Mouse (Mus musculus) macrophage (primary cell): ENCODE data around the gene Kansl2. TPM values are rescaled to one million over a fixed set of nuclear protein-coding genes. Genes with fewer than 3 reads are reported as not detected.

ENCODE experiments used
- H3K27ac ChIP-seq: fragments of 350-480 bp; formaldehyde crosslinking; 2 replicates; pipeline ENCODE4 v1.9.0; 2021
- H3K36me3 ChIP-seq: fragments of 350-480 bp; formaldehyde crosslinking; 2 replicates; pipeline ENCODE4 v1.9.0; 2021; ENCODE audit errors: inconsistent target
- H3K4me3 ChIP-seq: fragments of 350-480 bp; formaldehyde crosslinking; 2 replicates; pipeline ENCODE4 v1.9.0; 2021; ENCODE audit errors: inconsistent target
- H3K79me2 ChIP-seq: fragments of 350-480 bp; formaldehyde crosslinking; 2 replicates; pipeline ENCODE4 v1.9.0; 2021; ENCODE audit errors: inconsistent target
- WGBS: methylation state at CpG from one replicate; pipeline ENCODE4 v1.1.7; 2026; ENCODE audit warnings: inconsistent platforms; ENCODE audit not compliant: missing documents; 5-methylcytosine and 5-hydroxymethylcytosine counted together
- polyA plus RNA-seq: library from polyadenylated mRNA; stranded (reverse); fragments of 250-400 nt; gene quantifications from 3 replicates; pipeline ENCODE4 v1.2.4, GENCODE M21; 2018; ENCODE audit warnings: inconsistent platforms

Gene Kansl2
- polyA plus RNA-seq, 1 experiment from 2014 or later: 17.8 TPM

- Histone ChIP-seq H3K27ac (no peak overlapping the region), H3K36me3 (peaks cover 70% of the 10 kb centered on the region)
- whole genome bisulfite sequencing: 98% methylated on average over 4 of the region's 4 CpGs
These were observed 21.8 kb upstream of the Kansl2 start for GRCm38 (mm10) chr15:98555881-98556280.

GRCm38 (mm10) chr15:98552758-98553157, 18.7 kb upstream of the Kansl2 start:
- 46% methylated on average over 2 of the region's 2 CpGs for WGBS
- H3K36me3 ChIP-seq: peaks cover 66% of the 10 kb centered on the region
- H3K79me2 ChIP-seq: peaks cover 57% of the 10 kb centered on the region
- no peak overlapping the region for H3K4me3 ChIP-seq
- no peak overlapping the region for H3K27ac ChIP-seq

More at GRCm38 (mm10) chr15:98555881-98556280, 21.8 kb upstream of the Kansl2 start:
- Histone ChIP-seq H3K79me2 (peaks cover 68% of the 10 kb centered on the region), H3K4me3 (no peak overlapping the region)

- Histone ChIP-seq H3K79me2 (peaks cover 78% of the 10 kb centered on the region), H3K36me3 (peaks cover 71% of the 10 kb centered on the region), H3K4me3 (no peak overlapping the region), H3K27ac (no peak overlapping the region)
- 93% methylated on average over 5 of the region's 5 CpGs for WGBS
These were observed 12.8 kb upstream of the Kansl2 start for GRCm38 (mm10) chr15:98546843-98547242.

GRCm38 (mm10) chr15:98545151-98545550, 11.1 kb upstream of the Kansl2 start:
- H3K36me3 ChIP-seq: peaks cover 55% of the 10 kb centered on the region
- WGBS: 100% methylated on average over 3 of the region's 3 CpGs

GRCm38 (mm10) chr15:98543341-98543740, 9.3 kb upstream of the Kansl2 start:
- no peak overlapping the region for H3K27ac ChIP-seq
- 84% methylated on average over 4 of the region's 4 CpGs for WGBS
- peaks cover 86% of the 10 kb centered on the region for H3K79me2 ChIP-seq
- H3K4me3 ChIP-seq: no peak overlapping the region
- H3K36me3 ChIP-seq: peaks cover 53% of the 10 kb centered on the region

More at GRCm38 (mm10) chr15:98545151-98545550, 11.1 kb upstream of the Kansl2 start:
- H3K79me2 ChIP-seq: peaks cover 81% of the 10 kb centered on the region
- H3K27ac ChIP-seq: no peak overlapping the region
- H3K4me3 ChIP-seq: no peak overlapping the region

GRCm38 (mm10) chr15:98541064-98541463, 7.0 kb upstream of the Kansl2 start:
- WGBS: 23% methylated on average over 5 of the region's 6 CpGs
- Histone ChIP-seq H3K27ac (peak overlapping the region; percentile 65), H3K36me3 (peaks cover 35% of the 10 kb centered on the region), H3K4me3 (no peak overlapping the region), H3K79me2 (peaks cover 65% of the 10 kb centered on the region)

- 90% methylated on average over 4 of the region's 4 CpGs for WGBS
- Histone ChIP-seq H3K36me3 (0 out of 2 replicates have a peak, but pooled peaks cover 5% of the 10 kb centered on the region), H3K79me2 (peaks cover 38% of the 10 kb centered on the region), H3K27ac (no peak overlapping the region), H3K4me3 (no peak overlapping the region)
These were observed 3.9 kb upstream of the Kansl2 start for GRCm38 (mm10) chr15:98537923-98538322.

GRCm38 (mm10) chr15:98536828-98537510, 2.9 kb upstream of the Kansl2 start:
- 94% methylated on average over 8 of the region's 8 CpGs for WGBS
- H3K36me3 ChIP-seq: 0 out of 2 replicates have a peak, but pooled peaks cover 5% of the 10 kb centered on the region
- H3K27ac ChIP-seq: no peak overlapping the region
- H3K4me3 ChIP-seq: no peak overlapping the region
- peaks cover 38% of the 10 kb centered on the region for H3K79me2 ChIP-seq

- H3K79me2 ChIP-seq: peaks cover 48% of the 10 kb centered on the region
- peaks cover 12% of the 10 kb centered on the region; the same call in 1 of the 2 replicates for H3K36me3 ChIP-seq
- H3K4me3 ChIP-seq: no peak overlapping the region
- 87% methylated on average over 4 of the region's 4 CpGs for WGBS
- H3K27ac ChIP-seq: no peak overlapping the region
These were observed 1.9 kb upstream of the Kansl2 start for GRCm38 (mm10) chr15:98535921-98536320.

GRCm38 (mm10) chr15:98533035-98533531, 981 bp downstream of the Kansl2 start:
- Histone ChIP-seq H3K79me2 (peaks cover 53% of the 10 kb centered on the region), H3K4me3 (peak overlapping the region; percentile 57), H3K36me3 (peaks cover 28% of the 10 kb centered on the region; the same call in 1 of the 2 replicates), H3K27ac (peak overlapping the region; percentile 54)
- WGBS: 3% methylated on average over 16 of the region's 18 CpGs

- H3K79me2 ChIP-seq: peaks cover 61% of the 10 kb centered on the region
- H3K27ac ChIP-seq: peak overlapping the region; percentile 54
- peak overlapping the region; percentile 57 for H3K4me3 ChIP-seq
- H3K36me3 ChIP-seq: peaks cover 36% of the 10 kb centered on the region; the same call in 1 of the 2 replicates
- 15% methylated on average over 5 of the region's 5 CpGs for WGBS
These were observed 1.8 kb downstream of the Kansl2 start for GRCm38 (mm10) chr15:98532281-98532680.

- peaks cover 63% of the 10 kb centered on the region for H3K36me3 ChIP-seq
- 96% methylated on average over 5 of the region's 5 CpGs for WGBS
- no peak overlapping the region for H3K4me3 ChIP-seq
- H3K27ac ChIP-seq: no peak overlapping the region
- peaks cover 96% of the 10 kb centered on the region for H3K79me2 ChIP-seq
These were observed 5.9 kb downstream of the Kansl2 start for GRCm38 (mm10) chr15:98528066-98528563.

GRCm38 (mm10) chr15:98527056-98527771, 6.8 kb downstream of the Kansl2 start:
- peaks cover 72% of the 10 kb centered on the region for H3K36me3 ChIP-seq
- H3K4me3 ChIP-seq: no peak overlapping the region
- WGBS: 93% methylated on average over 5 of the region's 5 CpGs
- no peak overlapping the region for H3K27ac ChIP-seq
- peaks cover 96% of the 10 kb centered on the region for H3K79me2 ChIP-seq

- Histone ChIP-seq H3K79me2 (peaks cover 85% of the 10 kb centered on the region), H3K36me3 (peaks cover 73% of the 10 kb centered on the region), H3K4me3 (no peak overlapping the region), H3K27ac (no peak overlapping the region)
- 61% methylated on average over 5 of the region's 5 CpGs for WGBS
These were observed 8.0 kb downstream of the Kansl2 start for GRCm38 (mm10) chr15:98526057-98526456.
